Mouse (Mus musculus): Measurements from ENCODE around the gene Fto.

DNA sequence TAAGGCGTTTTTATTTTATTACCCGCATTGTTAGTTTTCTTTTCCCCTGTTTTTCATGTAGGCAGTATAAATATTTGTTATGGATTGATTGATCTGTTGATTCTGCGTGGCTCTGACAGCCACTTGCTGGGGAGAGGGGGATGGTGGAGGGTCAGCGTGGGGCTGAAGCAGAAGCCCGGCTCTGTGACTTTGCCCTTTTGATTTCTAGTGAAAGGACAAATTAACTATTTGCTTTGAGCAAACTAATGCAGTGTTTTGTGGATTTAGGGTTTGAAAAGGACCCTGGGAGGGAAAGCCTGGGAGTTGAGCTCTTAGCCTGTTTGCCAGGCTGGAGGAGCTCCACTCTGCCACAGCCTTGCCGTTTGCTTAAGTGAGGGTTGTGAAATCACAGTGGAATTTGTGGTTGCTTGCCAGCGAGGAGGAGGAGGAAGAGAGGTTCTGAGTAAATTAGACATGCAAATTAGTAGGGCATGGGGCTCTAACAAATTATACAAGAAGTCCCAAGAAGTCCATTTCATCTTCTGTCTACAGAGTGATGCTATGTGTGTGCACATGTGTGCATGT, 68.3 kb downstream of the Fto start:
- TF ChIP-seq CTCF (IDR thresholded peaks at IDR 0.05; ENCODE audit: low read depth, low read length) (no peak), GATA1 (IDR thresholded peaks at IDR 0.05; ENCODE audit: borderline replicate concordance, low read length) (no peak), POLR2AphosphoS5 (IDR thresholded peaks at IDR 0.05; ENCODE audit: insufficient replicate concordance, low read depth, low read length) (no peak)

Measured in G1E (cell line).